Mouse (Mus musculus) CH12.LX (cell line): ENCODE measurements around the gene Spats2. TPM values are rescaled to one million over a fixed set of nuclear protein-coding genes. Genes with fewer than 3 reads are reported as not detected.

Experiments
- DNase-seq: peaks from one replicate; pipeline ENCODE4 v3.0.0-alpha.2; 2013; ENCODE audit errors: extremely low read depth
- H3K27ac ChIP-seq: 2 replicates; pipeline ENCODE4 v1.5.1; 2012; ENCODE audit warnings: low read depth, mild to moderate bottlenecking, control low read depth, moderate library complexity; ENCODE audit not compliant: insufficient read depth
- H3K27me3 ChIP-seq: replicated peaks from 2 replicates; pipeline ENCODE3; 2012; ENCODE audit warnings: inconsistent platforms
- H3K36me3 ChIP-seq, 2 experiments: replicated peaks in 1 of 2; 2 replicates each; pipeline versions ENCODE3 to v1.6.1; 2012; ENCODE audit warnings: inconsistent platforms in 1 of 2, low read length in 1 of 2, mild to moderate bottlenecking in 1 of 2, mixed read lengths in 1 of 2, moderate library complexity in 1 of 2; ENCODE audit not compliant: control insufficient read depth in 1 of 2, insufficient read depth in 1 of 2
- H3K4me1 ChIP-seq, 2 experiments: 2 replicates each; pipeline ENCODE4 v1.6.1; 2012; ENCODE audit warnings: inconsistent platforms in 1 of 2, moderate library complexity in 1 of 2; ENCODE audit not compliant: insufficient read depth in 2 of 2, control insufficient read depth in 1 of 2
- H3K4me2 ChIP-seq: 2 replicates; pipeline ENCODE4 v1.6.1; 2012; ENCODE audit warnings: low read depth, mild to moderate bottlenecking, control low read depth; ENCODE audit not compliant: poor library complexity, insufficient read depth, severe bottlenecking
- H3K4me3 ChIP-seq, 3 experiments: fragments of 150-350 bp in 1 of 3; sonication (generic) in 1 of 3; replicated peaks in 1 of 3; 2 replicates each; pipeline versions ENCODE3 to v1.5.1; 2011 to 2012; ENCODE audit warnings: low read depth in 2 of 3, low read length in 2 of 3, mild to moderate bottlenecking in 2 of 3, moderate library complexity in 2 of 3, control low read depth in 1 of 3, improper control_type of control experiment in 1 of 3, inconsistent platforms in 1 of 3, mixed read lengths in 1 of 3; ENCODE audit not compliant: poor library complexity in 1 of 3
- H3K79me2 ChIP-seq: replicated peaks from 2 replicates; pipeline ENCODE4 v1.6.1; 2012; ENCODE audit warnings: mild to moderate bottlenecking, moderate library complexity; ENCODE audit not compliant: control insufficient read depth, poor library complexity, insufficient read depth, severe bottlenecking; ENCODE audit errors: extremely low read depth
- H3K9ac ChIP-seq: 2 replicates; pipeline ENCODE4 v1.6.1; 2012; ENCODE audit warnings: low read depth, mild to moderate bottlenecking, control low read depth, moderate library complexity; ENCODE audit not compliant: insufficient read depth
- H3K9me3 ChIP-seq: replicated peaks from 2 replicates; pipeline ENCODE3; 2012; ENCODE audit warnings: low read length, inconsistent platforms, mixed read lengths
- BHLHE40 ChIP-seq: IDR thresholded peaks from 2 replicates; pipeline ENCODE4 v1.6.1; 2011; ENCODE audit warnings: mild to moderate bottlenecking, low read depth, low read length, improper control_type of control experiment
- CHD2 ChIP-seq: IDR thresholded peaks from 2 replicates; pipeline ENCODE4 v1.6.1; 2011; ENCODE audit warnings: low read length, improper control_type of control experiment
- CTCF ChIP-seq, 2 experiments: IDR thresholded peaks in 1 of 2; conservative IDR thresholded peaks in 1 of 2; 2 replicates each; pipeline ENCODE4 v1.5.1; 2011 to 2012; ENCODE audit warnings: low read depth in 2 of 2, low read length in 2 of 2, improper control_type of control experiment in 1 of 2, inconsistent platforms in 1 of 2, mild to moderate bottlenecking in 1 of 2, moderate library complexity in 1 of 2
- E2F4 ChIP-seq: IDR thresholded peaks from 2 replicates; pipeline ENCODE4 v1.6.1; 2011; ENCODE audit warnings: low read depth, low read length, improper control_type of control experiment; ENCODE audit not compliant: insufficient replicate concordance
- HCFC1 ChIP-seq: IDR thresholded peaks from 2 replicates; pipeline ENCODE4 v1.6.1; 2012; ENCODE audit warnings: low read depth, mild to moderate bottlenecking, inconsistent platforms, low read length, improper control_type of control experiment
- KAT2A ChIP-seq: IDR thresholded peaks from 2 replicates; pipeline ENCODE4 v1.6.1; 2012; ENCODE audit warnings: low read length, improper control_type of control experiment, inconsistent platforms; ENCODE audit not compliant: insufficient replicate concordance
- MAFK ChIP-seq: IDR thresholded peaks from 2 replicates; pipeline ENCODE4 v1.6.1; 2011; ENCODE audit warnings: low read length, improper control_type of control experiment; ENCODE audit not compliant: insufficient replicate concordance
- MAX ChIP-seq: IDR thresholded peaks from 2 replicates; pipeline ENCODE4 v1.6.1; 2011; ENCODE audit warnings: low read length, improper control_type of control experiment
- MAZ ChIP-seq: IDR thresholded peaks from 2 replicates; pipeline ENCODE4 v1.6.1; 2012; ENCODE audit warnings: low read depth, mild to moderate bottlenecking, inconsistent platforms, low read length, improper control_type of control experiment, moderate library complexity
- MEF2A ChIP-seq: IDR thresholded peaks from 2 replicates; pipeline ENCODE4 v1.6.1; 2014; ENCODE audit warnings: low read depth, mild to moderate bottlenecking, inconsistent platforms, low read length, improper control_type of control experiment, borderline replicate concordance
- MXI1 ChIP-seq: IDR thresholded peaks from 2 replicates; pipeline ENCODE4 v1.6.1; 2011; ENCODE audit warnings: mild to moderate bottlenecking, low read depth, low read length, improper control_type of control experiment
- SMC3 ChIP-seq: IDR thresholded peaks from 2 replicates; pipeline ENCODE4 v1.6.1; 2011; ENCODE audit warnings: low read depth, low read length, improper control_type of control experiment
- TCF12 ChIP-seq: IDR thresholded peaks from 2 replicates; pipeline ENCODE4 v1.6.1; 2014; ENCODE audit warnings: low read depth, mild to moderate bottlenecking, inconsistent platforms, low read length, improper control_type of control experiment
- UBTF ChIP-seq: IDR thresholded peaks from 2 replicates; pipeline ENCODE4 v1.6.1; 2012; ENCODE audit warnings: low read depth, mild to moderate bottlenecking, inconsistent platforms, low read length, improper control_type of control experiment, moderate library complexity
- ZC3H11A ChIP-seq: IDR thresholded peaks from 2 replicates; pipeline ENCODE4 v1.6.1; 2012; ENCODE audit warnings: low read depth, mild to moderate bottlenecking, inconsistent platforms, low read length, improper control_type of control experiment
- dilution Hi-C: fragments of 300-500 bp; cut with MboI; formaldehyde crosslinking; loops from 2 replicates; pipeline ENCODE4 v1.14.3; 2020; ENCODE audit warnings: low sequenced_read_pairs; ENCODE audit not compliant: extremely low pct_unique_long_range_greater_than_20kb, extremely low pct_ligation_motif_present
- in situ Hi-C: fragments of 300-500 bp; cut with MboI; formaldehyde crosslinking; loops from 3 replicates; pipeline ENCODE4 v1.14.3; 2019; ENCODE audit warnings: low sequenced_read_pairs, low pct_ligation_motif_present, low pct_unique_long_range_greater_than_20kb, mixed read lengths
- polyA plus RNA-seq: library from polyadenylated mRNA; unstranded; fragments of >175 nt; gene quantifications from 2 replicates; pipeline ENCODE4 v1.2.1, GENCODE M21; 2012; ENCODE audit warnings: low read depth; ENCODE audit not compliant: insufficient read length
- total RNA-seq, 2 experiments: library from RNA; depleted of rRNA; stranded (reverse); fragments of 300-350 nt in 1 of 2; fragments of >200 nt in 1 of 2; gene quantifications; 2 replicates each; pipeline ENCODE4 v1.2.3; 2012 to 2014

Spats2 gene
- total and polyA plus RNA-seq, 3 experiments, result 26.5 to 81.0 (median 68.3) TPM

DNA sequence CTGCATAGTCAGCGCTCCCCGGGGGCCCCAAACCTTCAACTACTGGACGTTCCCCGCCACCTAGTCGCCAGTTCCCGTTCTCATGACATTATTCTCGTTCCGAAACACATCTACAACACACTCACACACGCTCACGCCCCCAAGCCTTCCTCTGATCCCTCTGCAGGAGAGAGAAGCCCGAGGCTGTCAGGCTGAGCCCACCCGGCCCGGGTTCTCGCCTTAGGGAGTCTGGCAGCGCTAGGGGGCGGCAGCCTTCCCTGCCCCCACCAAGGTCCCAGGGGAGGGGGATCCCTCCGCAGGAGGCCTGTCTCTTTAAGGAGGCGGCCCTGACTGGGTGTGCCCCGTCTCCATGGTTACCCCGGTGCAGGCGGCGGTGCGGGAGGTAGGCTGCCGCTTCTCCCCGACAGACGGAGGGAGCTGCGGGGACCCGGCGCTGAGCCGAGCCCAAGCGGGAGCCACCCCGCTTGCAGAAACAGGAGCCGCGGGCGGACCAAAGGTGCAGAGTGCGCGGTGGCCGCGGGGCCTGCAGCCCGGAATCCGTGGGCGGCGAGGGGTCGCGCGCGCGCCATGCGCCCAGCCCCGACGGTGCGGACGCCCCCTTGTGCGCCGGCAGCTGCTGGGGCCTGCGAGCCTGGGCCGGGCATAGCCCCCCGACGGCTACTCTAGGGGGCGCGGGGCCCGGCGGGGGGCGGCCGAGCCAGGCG is 98.6 kb downstream of the Spats2 start, which contains the start of gene Kcnh3:
Gene Kcnh3, plus strand, starts transcription at position 654 of the 704 bp plus-strand sequence.
- peak within 1 kb of the TSS; percentile 79 for H3K4me2 ChIP-seq
- H3K79me2 ChIP-seq, result no peaks in the 10 kb centered on the region
- no peaks in the 10 kb centered on the region for H3K9me3 ChIP-seq
- H3K4me3 ChIP-seq, result peak within 1 kb of the TSS; percentile 23 to 40 (median 34)
- H3K27me3 ChIP-seq, result peaks cover 95% of the 10 kb centered on the region
- no peaks in the 10 kb centered on the region for H3K36me3 ChIP-seq
- H3K4me1 ChIP-seq, result peaks cover 0 to 18% of the 10 kb centered on the region in 2 experiments; a peak in 2 of 4 replicates
- dilution Hi-C loops, result no loop called here
- H3K9ac ChIP-seq, result peak within 1 kb of the TSS; percentile 16; the same call in 1 of the 2 replicates
- peak; percentile 66 for DNase-seq
- in situ Hi-C loops, result no loop called here
- TF ChIP-seq ZC3H11A, result no peak
- TF ChIP-seq SMC3, result no peak
- peak; percentile 34; the same call in 1 of the 2 replicates for TF ChIP-seq MXI1
- peak in 1 of 2 experiments; percentile 26; a peak in 2 of 4 replicates for TF ChIP-seq CTCF (conservative IDR thresholded peaks at IDR 0.05 in 1 of 2, IDR thresholded peaks at IDR 0.05 in 1 of 2; ENCODE audit: low read depth in 2 of 2, low read length in 2 of 2)
- 0 out of 2 replicates have a peak, but pooled peaks have one; percentile 19 for TF ChIP-seq HCFC1
- TF ChIP-seq MAZ, result 0 out of 2 replicates have a peak, but pooled peaks have one; percentile 30
- TF ChIP-seq KAT2A, result 0 out of 2 replicates have a peak, but pooled peaks have one; percentile 18
- 0 out of 2 replicates have a peak, but pooled peaks have one; percentile 26 for TF ChIP-seq MEF2A
- peak; percentile 20; the same call in 1 of the 2 replicates for TF ChIP-seq TCF12
- 0 out of 2 replicates have a peak, but pooled peaks have one; percentile 17 for TF ChIP-seq BHLHE40
- TF ChIP-seq E2F4, result no peak
- TF ChIP-seq UBTF, result peak; percentile 36; the same call in 1 of the 2 replicates
- peak; percentile 71 for TF ChIP-seq CHD2
- H3K27ac ChIP-seq, result no peak within 1 kb of the TSS

DNA sequence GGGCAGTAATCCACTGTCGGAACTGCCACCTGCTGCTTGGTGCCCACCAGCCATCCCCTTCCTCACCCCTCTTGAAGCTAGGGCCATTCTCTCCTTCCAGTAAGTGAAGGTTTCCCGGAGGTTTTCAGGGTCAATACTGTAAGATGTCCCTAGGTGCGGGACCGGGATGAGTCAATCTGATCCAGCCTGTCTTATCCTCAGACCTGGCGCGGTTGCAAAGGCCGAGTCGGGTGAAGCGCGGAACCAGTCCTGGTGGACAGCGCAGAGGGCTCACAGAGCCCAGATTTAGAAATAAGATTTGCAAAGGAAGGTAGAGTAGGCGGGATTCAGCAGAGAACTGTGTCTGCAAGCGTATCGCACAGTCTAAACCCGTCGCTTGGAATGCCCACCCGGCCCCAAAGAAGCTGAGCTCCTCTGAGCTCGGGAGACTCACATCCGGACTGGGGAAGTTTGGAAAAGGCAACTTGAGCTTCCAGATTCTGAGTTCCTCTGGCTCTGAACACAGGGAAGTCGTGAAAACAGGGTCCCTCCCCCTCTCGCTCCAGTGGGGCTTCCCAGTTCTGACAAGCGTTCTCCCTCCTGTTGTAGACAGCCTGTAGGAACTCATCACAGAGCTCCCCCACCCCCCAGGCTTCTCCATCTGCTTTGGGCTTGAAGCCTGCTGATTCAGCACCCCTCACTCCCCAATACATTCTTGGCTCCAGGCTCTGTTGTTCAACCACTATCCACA is 99.5 kb downstream of the Spats2 start:
- TF ChIP-seq MAX (no peak), MAFK (0 out of 2 replicates have a peak, but pooled peaks have one; percentile 20)
- no peak overlapping the region for H3K4me2 ChIP-seq
- dilution Hi-C loops, result no loop called here

More for the DNA sequence above, 99.5 kb downstream of the Spats2 start:
- no peak for DNase-seq
- Histone ChIP-seq H3K36me3 (no peaks in the 10 kb centered on the region), H3K4me3 (no peak overlapping the region), H3K9ac (no peak overlapping the region), H3K27ac (no peak overlapping the region), H3K79me2 (no peaks in the 10 kb centered on the region), H3K4me1 (peaks cover 0 to 18% of the 10 kb centered on the region in 2 experiments; a peak in 2 of 4 replicates), H3K27me3 (peaks cover 96% of the 10 kb centered on the region), H3K9me3 (no peaks in the 10 kb centered on the region)
- in situ Hi-C loops, result no loop called here
